Mouse (Mus musculus) megakaryocyte, embryonic 14.5 days (primary cell): ENCODE results near the gene Anks4b.

ENCODE experiments used
- FLI1 ChIP-seq: IDR thresholded peaks from 2 replicates; pipeline ENCODE4 v1.6.1; 2012; ENCODE audit warnings: low read length, inconsistent platforms, mixed read lengths
- GATA1 ChIP-seq: IDR thresholded peaks from 3 replicates; pipeline ENCODE4 v1.6.1; 2012; ENCODE audit warnings: mixed read lengths, low read length, inconsistent platforms, borderline replicate concordance

DNA sequence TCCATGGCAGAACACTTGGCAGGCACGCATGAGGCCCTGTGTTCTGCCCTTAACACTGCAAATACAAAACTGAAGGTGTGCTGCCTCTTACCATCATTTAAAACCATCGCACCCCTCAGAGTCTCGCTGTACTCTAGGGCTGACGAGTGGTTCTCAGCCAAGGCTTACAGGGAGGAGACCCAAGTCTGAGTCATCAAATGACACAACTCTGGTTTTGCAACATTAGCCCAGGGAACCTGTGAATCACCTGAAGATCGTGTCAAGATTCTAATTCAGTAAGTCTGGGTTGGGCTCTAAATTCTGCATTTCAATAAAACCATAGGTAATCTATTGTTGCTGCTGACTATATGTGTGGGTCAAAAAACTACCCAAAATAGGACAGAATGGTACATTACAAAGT is 6.9 kb downstream of the Anks4b start:
- TF ChIP-seq GATA1 (no peak), FLI1 (no peak)
